Comparison of ENCODE assay signal across 31 mouse cellular contexts in genomic region chr19:46679720-46680383, GRCm38 (mm10). TPM values are rescaled to one million over a fixed set of nuclear protein-coding genes. Genes with fewer than 3 reads are reported as not detected.
DNase-seq lines count a peak whose midpoint lies in the region; ATAC-seq and TF ChIP-seq lines count a peak whose summit lies in the region.
"Had no signal": no experiment of that assay in that cellular context is flagged by ENCODE, and none has a peak within 500 bp of the region (broad histone marks: within the 10 kb centered on the region; RNA-seq: fewer than 3 reads in every experiment).

No protein-coding gene starts in this region.

- DNase-seq in heart, adult 2 months = no peak
- DNase-seq in gastrocnemius, adult 8-10 months (ENCODE audit: low spot score in 2 of 2) = no peak
- no peak for DNase-seq in layer of hippocampus, postnatal 14 days (ENCODE audit: low spot score in 2 of 2)
- DNase-seq: adrenal gland, postnatal 14 days; cerebellum, adult 11 months; cerebellum, adult 9-10 months; gastrocnemius, postnatal 36 days; heart, postnatal 10 days; kidney, adult 9 months; kidney, postnatal 10 days; liver, postnatal 0 days; lung, postnatal 36 days; midbrain, embryonic 14.5 days; retina, postnatal 1 day; right cerebral cortex, postnatal 14 days; thymus, adult 18-20 months; thymus, postnatal 36 days had no signal

- H3K9me3 ChIP-seq in heart, embryonic 13.5 days = no peaks in the 10 kb centered on the region
- no peaks in the 10 kb centered on the region for H3K9me3 ChIP-seq in megakaryocyte, embryonic 14.5 days
- H3K9me3 ChIP-seq in intestine, embryonic 16.5 days (ENCODE audit: control insufficient read depth, low read length) = no peaks in the 10 kb centered on the region
- H3K9me3 ChIP-seq: forebrain, embryonic 12.5 days; G1E; hindbrain, embryonic 10.5 days; hindbrain, embryonic 15.5 days; neural tube, embryonic 15.5 days had no signal

- TF ChIP-seq EP300 in heart, adult 2 months (IDR thresholded peaks at IDR 0.05; ENCODE audit: insufficient read depth, low read depth, low read length) = no peak

- no peaks in the 10 kb centered on the region for H3K36me3 ChIP-seq in heart, embryonic 13.5 days
- no peaks in the 10 kb centered on the region for H3K36me3 ChIP-seq in heart, adult 2 months (ENCODE audit: control insufficient read depth, insufficient read depth, low read length)
- no peaks in the 10 kb centered on the region for H3K36me3 ChIP-seq in megakaryocyte, embryonic 14.5 days (replicated peaks; ENCODE audit: low read length)
- H3K36me3 ChIP-seq in intestine, embryonic 16.5 days (ENCODE audit: control insufficient read depth, insufficient read depth, low read length) = no peaks in the 10 kb centered on the region
- H3K36me3 ChIP-seq: forebrain, embryonic 12.5 days; G1E; hindbrain, embryonic 10.5 days; hindbrain, embryonic 15.5 days; neural tube, embryonic 15.5 days had no signal

- H3K27me3 ChIP-seq in heart, embryonic 13.5 days (replicated peaks) = no peaks in the 10 kb centered on the region
- no peaks in the 10 kb centered on the region for H3K27me3 ChIP-seq in heart, adult 2 months (ENCODE audit: control insufficient read depth, insufficient read depth, low read length)
- H3K27me3 ChIP-seq in megakaryocyte, embryonic 14.5 days (replicated peaks) = peaks cover 21% of the 10 kb centered on the region
- no peaks in the 10 kb centered on the region for H3K27me3 ChIP-seq in intestine, embryonic 16.5 days (replicated peaks; ENCODE audit: control insufficient read depth, insufficient read depth, low read length)
- H3K27me3 ChIP-seq: hindbrain, embryonic 15.5 days had no signal

- H3K9ac ChIP-seq in heart, embryonic 13.5 days = peak overlapping the region; percentile 16; the same call in 1 of the 2 replicates
- no peak overlapping the region for H3K9ac ChIP-seq in heart, adult 2 months (ENCODE audit: low read depth, low read length)
- peak overlapping the region; percentile 43; the same call in 1 of the 2 replicates for H3K9ac ChIP-seq in intestine, embryonic 16.5 days (ENCODE audit: low read depth, low read length)
- H3K9ac ChIP-seq: forebrain, embryonic 12.5 days; hindbrain, embryonic 15.5 days; liver, postnatal 0 days; neural tube, embryonic 15.5 days had no signal

- WGBS in heart, embryonic 13.5 days = 35% methylated on average over 12 of the region's 12 CpGs
- WGBS in heart, adult 2 months = 47% methylated on average over 12 of the region's 12 CpGs
- WGBS in intestine, embryonic 16.5 days = 41% methylated on average over 12 of the region's 12 CpGs

- H3K4me2 ChIP-seq in heart, embryonic 13.5 days = no peak overlapping the region
- peak overlapping the region; percentile 50 for H3K4me2 ChIP-seq in intestine, embryonic 16.5 days (ENCODE audit: low read depth, low read length)
- H3K4me2 ChIP-seq: forebrain, embryonic 12.5 days; hindbrain, embryonic 15.5 days; neural tube, embryonic 15.5 days had no signal

- no peak overlapping the region for H3K4me3 ChIP-seq in heart, embryonic 13.5 days
- no peak overlapping the region for H3K4me3 ChIP-seq in heart, adult 2 months
- H3K4me3 ChIP-seq in megakaryocyte, embryonic 14.5 days (replicated peaks) = peak overlapping the region; percentile 70
- peak overlapping the region; percentile 37 for H3K4me3 ChIP-seq in intestine, embryonic 16.5 days (ENCODE audit: low read length)
- H3K4me3 ChIP-seq: forebrain, embryonic 12.5 days; hindbrain, embryonic 10.5 days; hindbrain, embryonic 15.5 days; neural tube, embryonic 15.5 days had no signal

- 0 out of 2 replicates have a peak overlapping the region, but pooled peaks have one; percentile 17 for H3K27ac ChIP-seq in heart, embryonic 13.5 days (replicated peaks)
- H3K27ac ChIP-seq in heart, adult 2 months = no peak overlapping the region
- peak overlapping the region; percentile 77 for H3K27ac ChIP-seq in intestine, embryonic 16.5 days (ENCODE audit: low read length)
- H3K27ac ChIP-seq: forebrain, embryonic 12.5 days; hindbrain, embryonic 10.5 days; hindbrain, embryonic 15.5 days; neural tube, embryonic 15.5 days had no signal

- TF ChIP-seq POLR2A in heart, adult 2 months (IDR thresholded peaks at IDR 0.05; ENCODE audit: insufficient read depth, low read depth, low read length) = no peak

- H3K79me2 ChIP-seq in heart, adult 2 months (replicated peaks; ENCODE audit: control insufficient read depth, insufficient read depth, low read length) = no peaks in the 10 kb centered on the region

- TF ChIP-seq CTCF in heart, adult 2 months (IDR thresholded peaks at IDR 0.05) = no peak

- peaks cover 22% of the 10 kb centered on the region for H3K4me1 ChIP-seq in heart, embryonic 13.5 days
- H3K4me1 ChIP-seq in heart, adult 2 months (ENCODE audit: control insufficient read depth, insufficient read depth, low read length) = no peaks in the 10 kb centered on the region
- H3K4me1 ChIP-seq in megakaryocyte, embryonic 14.5 days = peaks cover 41% of the 10 kb centered on the region
- H3K4me1 ChIP-seq in intestine, embryonic 16.5 days (ENCODE audit: control insufficient read depth, insufficient read depth, low read length) = peaks cover 3% of the 10 kb centered on the region; the same call in 1 of the 2 replicates
- H3K4me1 ChIP-seq: forebrain, embryonic 12.5 days; hindbrain, embryonic 10.5 days; hindbrain, embryonic 15.5 days; neural tube, embryonic 15.5 days had no signal

- ATAC-seq in heart, embryonic 13.5 days (ENCODE audit: extremely low read depth, insufficient number of reproducible peaks, low FRiP score, low TSS enrichment) = no peak; the same call in 1 of the 2 replicates
- ATAC-seq in megakaryocyte, adult 5-6 weeks (ENCODE audit: poor library complexity, severe bottlenecking) = no peak
- ATAC-seq in intestine, embryonic 16.5 days = peak; percentile 97
- ATAC-seq: inflammation-experienced regulatory T-cells, adult 6 months; liver, postnatal 0 days; Patski had no signal

- intact Hi-C loops in heart, adult 2 months (cut with DNase I) = no loop called here

RNA-seq across cellular contexts. Expression of gene Cyp17a1, which starts 6.9 kb away (rescaled TPM):
- polyA plus RNA-seq in heart, embryonic 13.5 days (2015; fragmentation: Nextera tagmentation; extraction: Ambion mirVana) = 1.1 and 1.6 TPM in 2 replicates
- total RNA-seq in heart, adult 2 months (2021) = not detected
- 0.12 TPM in 1 of 2 replicates, not detected in the other for polyA plus RNA-seq in heart, adult 2 months (2012; rRNA removed)
- polyA plus RNA-seq in megakaryocyte, embryonic 14.5 days (2012; ENCODE audit: insufficient read depth, low replicate concordance) = not detected in 2 replicates
- not detected in 2 replicates for total RNA-seq in megakaryocyte, adult 5-6 weeks (2015)
- total RNA-seq in megakaryocyte, adult 5-6 weeks (2017) = not detected in 2 replicates
- 0.16 TPM in 1 of 2 replicates, not detected in the other for polyA plus RNA-seq in intestine, embryonic 16.5 days (2015; fragmentation: Nextera tagmentation; extraction: Ambion mirVana)
- not detected for total RNA-seq in gastrocnemius, adult 8-10 months (2022)
- not detected for total RNA-seq in layer of hippocampus, postnatal 14 days (2021)
- total RNA-seq: gastrocnemius, postnatal 36 days; heart, adult 8-10 months; heart, postnatal 10 days; left cerebral cortex, postnatal 10 days had no signal
- polyA plus RNA-seq: forebrain, embryonic 12.5 days; G1E; hindbrain, embryonic 10.5 days; hindbrain, embryonic 15.5 days; limb, embryonic 11.5 days; midbrain, embryonic 14.5 days; neural tube, embryonic 15.5 days; Patski had no signal

RNA-seq across cellular contexts. Expression of gene Borcs7, which starts 9.9 kb away (rescaled TPM):
- 17.4 and 17.6 TPM in 2 replicates for polyA plus RNA-seq in heart, embryonic 13.5 days (2015; fragmentation: Nextera tagmentation; extraction: Ambion mirVana)
- 1 to 10 TPM; 7.1 to 7.8 TPM for total RNA-seq in heart, adult 2 months (2021)
- 4.7 and 8.7 TPM in 2 replicates for polyA plus RNA-seq in heart, adult 2 months (2012; rRNA removed)
- polyA plus RNA-seq in megakaryocyte, embryonic 14.5 days (2012; ENCODE audit: insufficient read depth, low replicate concordance) = 0.97 TPM in 1 of 2 replicates, not detected in the other
- 12.7 TPM in 2 replicates for total RNA-seq in megakaryocyte, adult 5-6 weeks (2015)
- 4.7 and 6.2 TPM in 2 replicates for total RNA-seq in megakaryocyte, adult 5-6 weeks (2017)
- polyA plus RNA-seq in intestine, embryonic 16.5 days (2015; fragmentation: Nextera tagmentation; extraction: Ambion mirVana) = 13.9 and 14.0 TPM in 2 replicates
- total RNA-seq in gastrocnemius, adult 8-10 months (2022) = 10 to 100 TPM; 12.0 to 14.7 (median 12.6) TPM
- total RNA-seq in layer of hippocampus, postnatal 14 days (2021) = 10 to 100 TPM; 18.7 to 21.2 TPM

RNA-seq across cellular contexts. Expression of gene As3mt, which starts 27.4 kb away (rescaled TPM):
- 49.1 and 52.8 TPM in 2 replicates for polyA plus RNA-seq in heart, embryonic 13.5 days (2015; fragmentation: Nextera tagmentation; extraction: Ambion mirVana)
- total RNA-seq in heart, adult 2 months (2021) = 10 to 100 TPM; 86.2 to 99.2 TPM
- polyA plus RNA-seq in heart, adult 2 months (2012; rRNA removed) = 33.2 and 63.7 TPM in 2 replicates
- 1.4 TPM in 1 of 2 replicates, not detected in the other for polyA plus RNA-seq in megakaryocyte, embryonic 14.5 days (2012; ENCODE audit: insufficient read depth, low replicate concordance)
- 10.5 and 11.1 TPM in 2 replicates for total RNA-seq in megakaryocyte, adult 5-6 weeks (2015)
- total RNA-seq in megakaryocyte, adult 5-6 weeks (2017) = 20.5 and 21.0 TPM in 2 replicates
- polyA plus RNA-seq in intestine, embryonic 16.5 days (2015; fragmentation: Nextera tagmentation; extraction: Ambion mirVana) = 69.1 and 69.3 TPM in 2 replicates
- 100 to 1,000 TPM in 1 of 4 experiments, 10 to 100 TPM in 3; 83.6 to 105 (median 90.4) TPM for total RNA-seq in gastrocnemius, adult 8-10 months (2022)
- 10 to 100 TPM; 16.4 to 16.7 TPM for total RNA-seq in layer of hippocampus, postnatal 14 days (2021)
- polyA plus RNA-seq: G1E had no signal

Comparison
In these comparisons a context has a peak if more than half of its experiments do, and no peak if none do; other contexts are left out.
1. H3K4me3 ChIP-seq: peak in megakaryocyte, embryonic 14.5 days (single experiment) and intestine, embryonic 16.5 days (single experiment); none in heart, embryonic 13.5 days (single experiment) and heart, adult 2 months (single experiment).